Comparison of ENCODE assay signal across 9 mouse cellular contexts in genomic region chr9:35523941-35524411, GRCm38 (mm10). TPM values are rescaled to one million over a fixed set of nuclear protein-coding genes. Genes with fewer than 3 reads are reported as not detected.
A peak's percentile ranks its signal among the peaks of the same experiment; 100 is the strongest.
DNase-seq lines count a peak whose midpoint lies in the region; ATAC-seq and TF ChIP-seq lines count a peak whose summit lies in the region.
"Had no signal": no experiment of that assay in that cellular context is flagged by ENCODE, and none has a peak within 500 bp of the region (broad histone marks: within the 10 kb centered on the region; RNA-seq: fewer than 3 reads in every experiment).

No protein-coding gene starts in this region.

- H3K79me2 ChIP-seq in liver, adult 2 months (ENCODE audit: control insufficient read depth, insufficient read depth, low read length), result no peaks in the 10 kb centered on the region

- peak; percentile 61 for DNase-seq in ES-CJ7 (ENCODE audit: low read depth, low spot score)
- peak; percentile 17 for DNase-seq in c-Kit-positive CD71-positive TER-119-negative erythroid progenitor cells, embryonic 14.5 days (ENCODE audit: low read depth)
- peak; percentile 83 for DNase-seq in kidney, postnatal 10 days
- DNase-seq in liver, adult 2 months (ENCODE audit: extremely low read depth, low read depth, low spot score), result peak; percentile 47

- TF ChIP-seq CTCF in liver, adult 2 months (IDR thresholded peaks at IDR 0.05; ENCODE audit: low read depth, low read length), result peak; percentile 84
- peak; percentile 83; the same call in 1 of the 2 replicates for TF ChIP-seq CTCF in testis, adult 2 months (IDR thresholded peaks at IDR 0.05; ENCODE audit: control insufficient read depth, insufficient read depth, insufficient replicate concordance, low read depth, low read length)

- H3K36me3 ChIP-seq in forebrain, embryonic 12.5 days (replicated peaks), result no peaks in the 10 kb centered on the region
- H3K36me3 ChIP-seq in heart, embryonic 15.5 days, result no peaks in the 10 kb centered on the region
- no peaks in the 10 kb centered on the region for H3K36me3 ChIP-seq in liver, adult 2 months (ENCODE audit: control insufficient read depth, insufficient read depth, low read length)
- H3K36me3 ChIP-seq in neural tube, embryonic 12.5 days, result no peaks in the 10 kb centered on the region
- H3K36me3 ChIP-seq in testis, adult 2 months (ENCODE audit: control insufficient read depth, insufficient read depth, low read length), result no peaks in the 10 kb centered on the region

- H3K9me3 ChIP-seq in forebrain, embryonic 12.5 days, result no peaks in the 10 kb centered on the region
- H3K9me3 ChIP-seq in heart, embryonic 15.5 days (replicated peaks), result no peaks in the 10 kb centered on the region
- H3K9me3 ChIP-seq in neural tube, embryonic 12.5 days, result no peaks in the 10 kb centered on the region

- peak overlapping the region; percentile 19; the same call in 1 of the 2 replicates for H3K4me2 ChIP-seq in forebrain, embryonic 12.5 days
- peak overlapping the region; percentile 30; the same call in 1 of the 2 replicates for H3K4me2 ChIP-seq in heart, embryonic 15.5 days
- H3K4me2 ChIP-seq in neural tube, embryonic 12.5 days (replicated peaks), result no peak overlapping the region

- no peak overlapping the region for H3K9ac ChIP-seq in forebrain, embryonic 12.5 days
- no peak overlapping the region for H3K9ac ChIP-seq in heart, embryonic 15.5 days
- no peak overlapping the region for H3K9ac ChIP-seq in liver, adult 2 months (ENCODE audit: low read depth, low read length)
- no peak overlapping the region for H3K9ac ChIP-seq in neural tube, embryonic 12.5 days

- TF ChIP-seq POLR2A in liver, adult 2 months (IDR thresholded peaks at IDR 0.05; ENCODE audit: extremely low read depth, insufficient read depth, low read length), result no peak
- no peak for TF ChIP-seq POLR2A in testis, adult 2 months (IDR thresholded peaks at IDR 0.05; ENCODE audit: control insufficient read depth, low read depth, low read length)

- WGBS in forebrain, embryonic 12.5 days, result 30% methylated on average over 7 of the region's 7 CpGs
- 16% methylated on average over 7 of the region's 7 CpGs for WGBS in heart, embryonic 15.5 days
- WGBS in liver, adult 2 months, result 34% methylated on average over 7 of the region's 7 CpGs
- 28% methylated on average over 7 of the region's 7 CpGs for WGBS in neural tube, embryonic 12.5 days

- H3K27ac ChIP-seq in forebrain, embryonic 12.5 days, result peak overlapping the region; percentile 63
- peak overlapping the region; percentile 70 for H3K27ac ChIP-seq in heart, embryonic 15.5 days
- no peak overlapping the region for H3K27ac ChIP-seq in liver, adult 2 months (replicated peaks; ENCODE audit: insufficient read depth, low read depth, low read length)
- H3K27ac ChIP-seq in neural tube, embryonic 12.5 days, result no peak overlapping the region
- no peak overlapping the region for H3K27ac ChIP-seq in testis, adult 2 months (ENCODE audit: control insufficient read depth, insufficient read depth, low read depth, low read length)

- ATAC-seq in forebrain, embryonic 12.5 days (ENCODE audit: low FRiP score), result peak; percentile 71
- ATAC-seq in heart, embryonic 15.5 days (replicated peaks; ENCODE audit: insufficient number of reproducible peaks, insufficient read depth, low FRiP score, low read depth), result 0 out of 2 replicates have a peak, but pooled peaks have one; percentile 53
- ATAC-seq in neural tube, embryonic 12.5 days (ENCODE audit: low FRiP score, low read depth), result peak; percentile 82

- peaks cover 12% of the 10 kb centered on the region; the same call in 1 of the 2 replicates for H3K27me3 ChIP-seq in forebrain, embryonic 12.5 days
- H3K27me3 ChIP-seq in heart, embryonic 15.5 days, result no peaks in the 10 kb centered on the region
- H3K27me3 ChIP-seq in liver, adult 2 months (ENCODE audit: control insufficient read depth, insufficient read depth, low read length), result no peaks in the 10 kb centered on the region
- no peaks in the 10 kb centered on the region; the same call in 1 of the 2 replicates for H3K27me3 ChIP-seq in neural tube, embryonic 12.5 days (replicated peaks)
- H3K27me3 ChIP-seq in testis, adult 2 months (ENCODE audit: control insufficient read depth, insufficient read depth, low read length), result no peaks in the 10 kb centered on the region

- no peak overlapping the region for H3K4me3 ChIP-seq in forebrain, embryonic 12.5 days (replicated peaks)
- H3K4me3 ChIP-seq in heart, embryonic 15.5 days, result no peak overlapping the region
- no peak overlapping the region for H3K4me3 ChIP-seq in liver, adult 2 months (ENCODE audit: insufficient read depth, low read depth, low read length)
- H3K4me3 ChIP-seq in neural tube, embryonic 12.5 days, result no peak overlapping the region
- no peak overlapping the region; the same call in 1 of the 2 replicates for H3K4me3 ChIP-seq in testis, adult 2 months (ENCODE audit: control insufficient read depth, low read depth, low read length)

- H3K4me1 ChIP-seq in forebrain, embryonic 12.5 days, result peaks cover 15% of the 10 kb centered on the region
- H3K4me1 ChIP-seq in heart, embryonic 15.5 days (replicated peaks), result peaks cover 16% of the 10 kb centered on the region
- no peaks in the 10 kb centered on the region for H3K4me1 ChIP-seq in liver, adult 2 months (ENCODE audit: control insufficient read depth, insufficient read depth, low read length)
- peaks cover 10% of the 10 kb centered on the region for H3K4me1 ChIP-seq in neural tube, embryonic 12.5 days
- H3K4me1 ChIP-seq in testis, adult 2 months (ENCODE audit: control insufficient read depth, insufficient read depth, low read length), result peaks cover 8% of the 10 kb centered on the region

RNA-seq across cellular contexts. Expression of gene Gm1113, which starts 5.9 kb away (rescaled TPM):
- polyA plus RNA-seq in forebrain, embryonic 12.5 days (2016; fragmentation: Nextera tagmentation; extraction: Ambion mirVana), result not detected in 2 replicates
- not detected in 2 replicates for polyA plus RNA-seq in heart, embryonic 15.5 days (2015; fragmentation: Nextera tagmentation; extraction: Ambion mirVana)
- not detected in 2 replicates for total RNA-seq in liver, adult 2 months (2014; rRNA removed)
- not detected in 2 replicates for polyA plus RNA-seq in liver, adult 2 months (2012; rRNA removed)
- polyA plus RNA-seq in neural tube, embryonic 12.5 days (2016; fragmentation: Nextera tagmentation; extraction: Ambion mirVana), result not detected in 2 replicates
- polyA plus RNA-seq in testis, adult 2 months (2012; rRNA removed), result not detected in 2 replicates
- polyA plus RNA-seq: liver, embryonic 16.5 days had no signal

RNA-seq across cellular contexts. Expression of gene Ddx25, which starts 34.4 kb away (rescaled TPM):
- 10.4 and 11.4 TPM in 2 replicates for polyA plus RNA-seq in forebrain, embryonic 12.5 days (2016; fragmentation: Nextera tagmentation; extraction: Ambion mirVana)
- 0.69 and 0.91 TPM in 2 replicates for polyA plus RNA-seq in heart, embryonic 15.5 days (2015; fragmentation: Nextera tagmentation; extraction: Ambion mirVana)
- under 0.01 TPM in 1 of 2 replicates, not detected in the other for total RNA-seq in liver, adult 2 months (2014; rRNA removed)
- 0.01 and 0.05 TPM in 2 replicates for polyA plus RNA-seq in liver, adult 2 months (2012; rRNA removed)
- 14.5 and 15.7 TPM in 2 replicates for polyA plus RNA-seq in neural tube, embryonic 12.5 days (2016; fragmentation: Nextera tagmentation; extraction: Ambion mirVana)
- 63.9 and 71.2 TPM in 2 replicates for polyA plus RNA-seq in testis, adult 2 months (2012; rRNA removed)

RNA-seq across cellular contexts. Expression of gene Pus3, which starts 34.4 kb away (rescaled TPM):
- 19.1 and 19.3 TPM in 2 replicates for polyA plus RNA-seq in forebrain, embryonic 12.5 days (2016; fragmentation: Nextera tagmentation; extraction: Ambion mirVana)
- polyA plus RNA-seq in heart, embryonic 15.5 days (2015; fragmentation: Nextera tagmentation; extraction: Ambion mirVana), result 11.1 and 12.1 TPM in 2 replicates
- 5.3 and 6.0 TPM in 2 replicates for total RNA-seq in liver, adult 2 months (2014; rRNA removed)
- 0.96 and 1.3 TPM in 2 replicates for polyA plus RNA-seq in liver, adult 2 months (2012; rRNA removed)
- polyA plus RNA-seq in neural tube, embryonic 12.5 days (2016; fragmentation: Nextera tagmentation; extraction: Ambion mirVana), result 17.2 and 17.6 TPM in 2 replicates
- polyA plus RNA-seq in testis, adult 2 months (2012; rRNA removed), result 2.8 and 3.5 TPM in 2 replicates

RNA-seq across cellular contexts. Expression of gene Pate2, which starts 46.1 kb away (rescaled TPM):
- 2.3 TPM in 2 replicates for polyA plus RNA-seq in forebrain, embryonic 12.5 days (2016; fragmentation: Nextera tagmentation; extraction: Ambion mirVana)
- polyA plus RNA-seq in heart, embryonic 15.5 days (2015; fragmentation: Nextera tagmentation; extraction: Ambion mirVana), result 0.23 and 0.39 TPM in 2 replicates
- total RNA-seq in liver, adult 2 months (2014; rRNA removed), result not detected in 2 replicates
- 0.06 TPM in 1 of 2 replicates, not detected in the other for polyA plus RNA-seq in liver, adult 2 months (2012; rRNA removed)
- 1.5 and 1.7 TPM in 2 replicates for polyA plus RNA-seq in neural tube, embryonic 12.5 days (2016; fragmentation: Nextera tagmentation; extraction: Ambion mirVana)
- 1.1 and 2.3 TPM in 2 replicates for polyA plus RNA-seq in testis, adult 2 months (2012; rRNA removed)

RNA-seq across cellular contexts. Expression of gene Hyls1, which starts 46.2 kb away (rescaled TPM):
- polyA plus RNA-seq in forebrain, embryonic 12.5 days (2016; fragmentation: Nextera tagmentation; extraction: Ambion mirVana), result 26.7 and 29.9 TPM in 2 replicates
- 13.6 and 15.3 TPM in 2 replicates for polyA plus RNA-seq in heart, embryonic 15.5 days (2015; fragmentation: Nextera tagmentation; extraction: Ambion mirVana)
- total RNA-seq in liver, adult 2 months (2014; rRNA removed), result 1.4 and 1.9 TPM in 2 replicates
- polyA plus RNA-seq in liver, adult 2 months (2012; rRNA removed), result 0.36 and 0.50 TPM in 2 replicates
- polyA plus RNA-seq in neural tube, embryonic 12.5 days (2016; fragmentation: Nextera tagmentation; extraction: Ambion mirVana), result 17.8 and 21.3 TPM in 2 replicates
- 39.7 and 41.8 TPM in 2 replicates for polyA plus RNA-seq in testis, adult 2 months (2012; rRNA removed)

Comparison
In these comparisons a context has a peak if more than half of its experiments do, and no peak if none do; other contexts are left out.
1. DNase-seq: peak in every context shown above with its lines; median percentile 83 in kidney, postnatal 10 days; 61 in ES-CJ7; 47 in liver, adult 2 months; 17 in c-Kit-positive CD71-positive TER-119-negative erythroid progenitor cells, embryonic 14.5 days.
2. H3K27ac ChIP-seq: peak in forebrain, embryonic 12.5 days (single experiment) and heart, embryonic 15.5 days (single experiment); none in liver, adult 2 months (single experiment), neural tube, embryonic 12.5 days (single experiment) and testis, adult 2 months (single experiment).
3. Peak in every context shown above with its lines, with median percentiles within 50 percentile points of each other: ATAC-seq.